Mouse (Mus musculus) kidney, adult 2 months (tissue): ENCODE data around the gene Slc9a9.

ENCODE experiments used
- CTCF ChIP-seq: fragments of 200-500 bp; conservative IDR thresholded peaks from 2 replicates; pipeline ENCODE4 v1.5.1; 2011; ENCODE audit warnings: low read depth, mild to moderate bottlenecking, control low read depth, low read length, moderate library complexity, mixed read lengths; ENCODE audit not compliant: insufficient read depth, insufficient read length
- POLR2A ChIP-seq: fragments of 200-500 bp; IDR thresholded peaks from one replicate; pipeline ENCODE4 v1.6.1; 2011; ENCODE audit warnings: low read depth, low read length, control low read depth

DNA sequence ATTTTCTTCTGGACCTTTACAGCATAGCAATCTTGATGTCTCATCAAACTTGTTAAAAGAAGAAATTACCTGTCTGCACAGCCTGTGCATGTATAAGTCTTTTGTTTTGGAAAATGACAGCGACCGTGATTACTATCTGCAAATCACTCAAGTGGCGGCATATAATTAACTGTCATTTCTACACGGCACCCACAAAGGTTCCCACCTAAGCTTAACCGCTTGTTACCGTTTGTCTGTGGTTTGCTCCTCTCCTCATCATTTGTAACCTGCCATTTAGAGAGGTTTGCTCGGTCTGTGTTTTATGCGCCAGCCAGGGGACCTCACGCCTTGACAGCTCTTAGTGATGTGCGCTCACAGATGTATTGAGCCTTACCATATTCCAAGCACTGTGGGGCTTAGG lies 48.9 kb upstream of the Slc9a9 start:
- TF ChIP-seq POLR2A = no peak
- no peak for TF ChIP-seq CTCF
